Mouse (Mus musculus) forebrain, embryonic 10.5 days (tissue): ENCODE measurements around the gene Ddx47. TPM values are rescaled to one million over a fixed set of nuclear protein-coding genes. Genes with fewer than 3 reads are reported as not detected.

Source experiments
- DNase-seq: peaks from one replicate; pipeline ENCODE4 v3.0.0-alpha.2; 2017; ENCODE audit warnings: low spot score; ENCODE audit errors: extremely low spot score
- H3K27ac ChIP-seq: fragments of 300-500 bp; sonication (generic); 2 replicates; pipeline ENCODE4 v1.5.1; 2016; ENCODE audit warnings: mild to moderate bottlenecking
- H3K27me3 ChIP-seq: fragments of 300-500 bp; sonication (generic); 2 replicates; pipeline ENCODE4 v1.6.1; 2016; ENCODE audit warnings: mild to moderate bottlenecking; ENCODE audit not compliant: poor library complexity, severe bottlenecking
- H3K36me3 ChIP-seq: fragments of 300-500 bp; sonication (generic); replicated peaks from 2 replicates; pipeline ENCODE4 v1.6.1; 2016; ENCODE audit warnings: mild to moderate bottlenecking, moderate library complexity
- H3K4me1 ChIP-seq: fragments of 300-500 bp; sonication (generic); 2 replicates; pipeline ENCODE4 v1.6.1; 2016
- H3K4me3 ChIP-seq: fragments of 300-500 bp; sonication (generic); 2 replicates; pipeline ENCODE4 v1.5.1; 2016; ENCODE audit warnings: mild to moderate bottlenecking, moderate library complexity
- H3K9me3 ChIP-seq: fragments of 300-500 bp; sonication (generic); 2 replicates; pipeline ENCODE4 v1.6.1; 2016; ENCODE audit warnings: mild to moderate bottlenecking, moderate library complexity
- WGBS: fragments of 180-500 bp; shearing (Covaris S2); methylation state at CpG from one replicate; pipeline ENCODE4 v1.1.7; 2016; 5-methylcytosine and 5-hydroxymethylcytosine counted together
- polyA plus RNA-seq: library from polyadenylated mRNA; unstranded; fragments of >200 nt; fragmentation: Nextera tagmentation; extraction: Ambion mirVana; gene quantifications from 2 replicates; pipeline ENCODE4 v1.2.1, GENCODE M21; 2016

Gene Ddx47
- polyA plus RNA-seq, 1 experiment from 2014 or later: 116 TPM

- Histone ChIP-seq H3K4me3 (no peak overlapping the region), H3K9me3 (no peaks in the 10 kb centered on the region), H3K27ac (no peak overlapping the region), H3K27me3 (no peaks in the 10 kb centered on the region), H3K36me3 (peaks cover 73% of the 10 kb centered on the region), H3K4me1 (no peaks in the 10 kb centered on the region)
- WGBS: 94% methylated on average over 14 of the region's 14 CpGs
- DNase-seq: no peak
Observed at GRCm38 (mm10) chr6:135023379-135023778, 12.0 kb downstream of the Ddx47 start.

GRCm38 (mm10) chr6:135024781-135025420 is 13.5 kb downstream of the Ddx47 start:
- WGBS: 88% methylated on average over 1 of the region's 1 CpGs
- Histone ChIP-seq H3K36me3 (peaks cover 58% of the 10 kb centered on the region), H3K4me1 (no peaks in the 10 kb centered on the region), H3K9me3 (no peaks in the 10 kb centered on the region), H3K27ac (no peak overlapping the region), H3K27me3 (no peaks in the 10 kb centered on the region), H3K4me3 (no peak overlapping the region)
- no peak for DNase-seq

- Histone ChIP-seq H3K4me3 (no peak overlapping the region), H3K9me3 (no peaks in the 10 kb centered on the region), H3K4me1 (no peaks in the 10 kb centered on the region), H3K27ac (no peak overlapping the region), H3K27me3 (no peaks in the 10 kb centered on the region), H3K36me3 (peaks cover 44% of the 10 kb centered on the region)
- no peak for DNase-seq
- WGBS: 8% methylated on average over 3 of the region's 3 CpGs
Observed at GRCm38 (mm10) chr6:135026232-135026631, 14.8 kb downstream of the Ddx47 start.

GRCm38 (mm10) chr6:135026755-135027154 is 15.3 kb downstream of the Ddx47 start:
- H3K9me3 ChIP-seq: no peaks in the 10 kb centered on the region
- H3K27me3 ChIP-seq: no peaks in the 10 kb centered on the region
- H3K36me3 ChIP-seq: peaks cover 39% of the 10 kb centered on the region
- H3K4me1 ChIP-seq: no peaks in the 10 kb centered on the region
- no peak overlapping the region for H3K27ac ChIP-seq
- no peak overlapping the region for H3K4me3 ChIP-seq
- WGBS: 87% methylated on average over 2 of the region's 2 CpGs
- DNase-seq: no peak

GRCm38 (mm10) chr6:135029246-135029645 is 17.8 kb downstream of the Ddx47 start:
- H3K27me3 ChIP-seq: no peaks in the 10 kb centered on the region

GRCm38 (mm10) chr6:135038674-135039073 is 27.3 kb downstream of the Ddx47 start:
- WGBS: 31% methylated on average over 3 of the region's 3 CpGs
- Histone ChIP-seq H3K4me3 (no peak overlapping the region), H3K4me1 (peaks cover 33% of the 10 kb centered on the region), H3K27me3 (peaks cover 33% of the 10 kb centered on the region), H3K9me3 (no peaks in the 10 kb centered on the region), H3K36me3 (no peaks in the 10 kb centered on the region), H3K27ac (0 out of 2 replicates have a peak overlapping the region, but pooled peaks have one; percentile 26)
- DNase-seq: peak; percentile 24

More at GRCm38 (mm10) chr6:135029246-135029645, 17.8 kb downstream of the Ddx47 start:
- H3K4me3 ChIP-seq: no peak overlapping the region
- no peaks in the 10 kb centered on the region for H3K9me3 ChIP-seq
- no peak for DNase-seq
- H3K36me3 ChIP-seq: peaks cover 14% of the 10 kb centered on the region
- no peak overlapping the region for H3K27ac ChIP-seq
- H3K4me1 ChIP-seq: no peaks in the 10 kb centered on the region
- 85% methylated on average over 4 of the region's 4 CpGs for WGBS

- 8% methylated on average over 21 of the region's 21 CpGs for WGBS
- Histone ChIP-seq H3K36me3 (no peaks in the 10 kb centered on the region), H3K27me3 (peaks cover 33% of the 10 kb centered on the region), H3K9me3 (no peaks in the 10 kb centered on the region), H3K27ac (no peak overlapping the region), H3K4me3 (peak overlapping the region; percentile 33), H3K4me1 (peaks cover 33% of the 10 kb centered on the region)
- no peak for DNase-seq
Observed at GRCm38 (mm10) chr6:135040275-135040871, 29.0 kb downstream of the Ddx47 start.

GRCm38 (mm10) chr6:135041930-135042329 is 30.5 kb downstream of the Ddx47 start:
- WGBS: 44% methylated on average over 3 of the region's 3 CpGs
- Histone ChIP-seq H3K4me1 (peaks cover 33% of the 10 kb centered on the region), H3K27ac (no peak overlapping the region)

GRCm38 (mm10) chr6:135047276-135047675 is 35.9 kb downstream of the Ddx47 start:
- H3K4me3 ChIP-seq: no peak overlapping the region
- WGBS: 78% methylated on average over 9 of the region's 9 CpGs
- no peaks in the 10 kb centered on the region for H3K9me3 ChIP-seq
- 0 out of 2 replicates have a peak, but pooled peaks cover 5% of the 10 kb centered on the region for H3K4me1 ChIP-seq
- H3K36me3 ChIP-seq: no peaks in the 10 kb centered on the region
- peaks cover 11% of the 10 kb centered on the region for H3K27me3 ChIP-seq
- H3K27ac ChIP-seq: no peak overlapping the region
- no peak for DNase-seq

More at GRCm38 (mm10) chr6:135041930-135042329, 30.5 kb downstream of the Ddx47 start:
- no peaks in the 10 kb centered on the region for H3K36me3 ChIP-seq
- DNase-seq: no peak
- no peak overlapping the region for H3K4me3 ChIP-seq
- H3K27me3 ChIP-seq: peaks cover 33% of the 10 kb centered on the region
- H3K9me3 ChIP-seq: no peaks in the 10 kb centered on the region

- Histone ChIP-seq H3K27me3 (peaks cover 11% of the 10 kb centered on the region), H3K4me1 (0 out of 2 replicates have a peak, but pooled peaks cover 5% of the 10 kb centered on the region), H3K4me3 (no peak overlapping the region), H3K36me3 (no peaks in the 10 kb centered on the region), H3K9me3 (no peaks in the 10 kb centered on the region), H3K27ac (no peak overlapping the region)
- WGBS: 91% methylated on average over 6 of the region's 6 CpGs
- DNase-seq: no peak
Observed at GRCm38 (mm10) chr6:135048509-135048908, 37.1 kb downstream of the Ddx47 start.

- Histone ChIP-seq H3K4me3 (no peak overlapping the region), H3K9me3 (no peaks in the 10 kb centered on the region), H3K36me3 (no peaks in the 10 kb centered on the region), H3K27ac (no peak overlapping the region), H3K27me3 (peaks cover 11% of the 10 kb centered on the region), H3K4me1 (0 out of 2 replicates have a peak, but pooled peaks cover 5% of the 10 kb centered on the region)
- no peak for DNase-seq
- WGBS: 90% methylated on average over 16 of the region's 16 CpGs
Observed at GRCm38 (mm10) chr6:135048956-135049355, 37.5 kb downstream of the Ddx47 start.

GRCm38 (mm10) chr6:135053789-135054188 is 42.4 kb downstream of the Ddx47 start:
- no peaks in the 10 kb centered on the region for H3K9me3 ChIP-seq
- H3K27ac ChIP-seq: no peak overlapping the region
- H3K36me3 ChIP-seq: no peaks in the 10 kb centered on the region
- WGBS: 70% methylated on average over 3 of the region's 3 CpGs
- peaks cover 17% of the 10 kb centered on the region for H3K4me1 ChIP-seq
- H3K27me3 ChIP-seq: no peaks in the 10 kb centered on the region
- H3K4me3 ChIP-seq: no peak overlapping the region
- DNase-seq: no peak

- no peak for DNase-seq
- no peaks in the 10 kb centered on the region for H3K27me3 ChIP-seq
- no peaks in the 10 kb centered on the region for H3K36me3 ChIP-seq
- no peak overlapping the region for H3K27ac ChIP-seq
- WGBS: 70% methylated on average over 4 of the region's 4 CpGs
- no peak overlapping the region for H3K4me3 ChIP-seq
- H3K4me1 ChIP-seq: peaks cover 13% of the 10 kb centered on the region
- H3K9me3 ChIP-seq: no peaks in the 10 kb centered on the region
Observed at GRCm38 (mm10) chr6:135055882-135056281, 44.5 kb downstream of the Ddx47 start.
